Mouse (Mus musculus) MEL (cell line): Measurements from ENCODE around the gene Zc3h10. TPM values are rescaled to one million over a fixed set of nuclear protein-coding genes. Genes with fewer than 3 reads are reported as not detected.

ENCODE experiments used
- DNase-seq: peaks from one replicate; pipeline ENCODE4 v3.0.0; 2011; ENCODE audit warnings: low read depth, low spot score
- H3K27ac ChIP-seq: 2 replicates; pipeline ENCODE4 v1.5.1; 2012; ENCODE audit warnings: low read depth, mild to moderate bottlenecking, control low read depth, low read length, moderate library complexity; ENCODE audit not compliant: control insufficient read depth
- H3K27me3 ChIP-seq, 2 experiments: fragments of 150-350 bp in 1 of 2; sonication (generic) in 1 of 2; 2 replicates each; pipeline ENCODE4 v1.6.1; 2012; ENCODE audit warnings: low read length in 2 of 2, mild to moderate bottlenecking in 2 of 2, improper control_type of control experiment in 1 of 2, moderate library complexity in 1 of 2; ENCODE audit not compliant: insufficient read depth in 2 of 2, control insufficient read depth in 1 of 2
- H3K36me3 ChIP-seq, 2 experiments: 2 replicates each; pipeline ENCODE4 v1.6.1; 2012 to 2014; ENCODE audit warnings: low read length in 2 of 2, improper control_type of control experiment in 1 of 2, inconsistent platforms in 1 of 2, mild to moderate bottlenecking in 1 of 2; ENCODE audit not compliant: insufficient read depth in 2 of 2, control insufficient read depth in 1 of 2
- H3K4me1 ChIP-seq, 2 experiments: fragments of 150-350 bp in 1 of 2; sonication (generic) in 1 of 2; 2 replicates each; pipeline ENCODE4 v1.6.1; 2012; ENCODE audit warnings: low read length in 2 of 2, improper control_type of control experiment in 1 of 2, mild to moderate bottlenecking in 1 of 2; ENCODE audit not compliant: insufficient read depth in 2 of 2, control insufficient read depth in 1 of 2
- H3K4me3 ChIP-seq, 2 experiments: fragments of 150-350 bp in 1 of 2; sonication (generic) in 1 of 2; 2 replicates each; pipeline ENCODE4 v1.5.1; 2012; ENCODE audit warnings: low read depth in 2 of 2, low read length in 2 of 2, mild to moderate bottlenecking in 2 of 2, moderate library complexity in 2 of 2, control low read depth in 1 of 2, improper control_type of control experiment in 1 of 2; ENCODE audit not compliant: control insufficient read depth in 1 of 2, insufficient read depth in 1 of 2
- H3K79me2 ChIP-seq: 2 replicates; pipeline ENCODE4 v1.6.1; 2012; ENCODE audit warnings: mild to moderate bottlenecking, low read length, moderate library complexity; ENCODE audit not compliant: control insufficient read depth, poor library complexity, insufficient read depth
- H3K9ac ChIP-seq: 2 replicates; pipeline ENCODE4 v1.6.1; 2012; ENCODE audit warnings: low read depth, mild to moderate bottlenecking, control low read depth, low read length, moderate library complexity; ENCODE audit not compliant: control insufficient read depth, poor library complexity, severe bottlenecking
- H3K9me3 ChIP-seq: fragments of 150-350 bp; sonication (generic); replicated peaks from 2 replicates; pipeline ENCODE4 v1.6.1; 2012; ENCODE audit warnings: mild to moderate bottlenecking, low read length, improper control_type of control experiment, moderate library complexity; ENCODE audit not compliant: insufficient read depth
- CHD1 ChIP-seq: IDR thresholded peaks from 2 replicates; pipeline ENCODE4 v1.6.1; 2012; ENCODE audit warnings: low read depth, mild to moderate bottlenecking, inconsistent platforms, low read length, improper control_type of control experiment
- CTCF ChIP-seq, 3 experiments: IDR thresholded peaks in 2 of 3; conservative IDR thresholded peaks in 1 of 3; 2 replicates each; pipeline ENCODE4 v1.5.1; 2011 to 2012; ENCODE audit warnings: low read length in 3 of 3, low read depth in 2 of 3, mild to moderate bottlenecking in 2 of 3, improper control_type of control experiment in 1 of 3, inconsistent platforms in 1 of 3, mixed read lengths in 1 of 3, moderate library complexity in 1 of 3; ENCODE audit not compliant: control insufficient read depth in 1 of 3, insufficient read depth in 1 of 3, poor library complexity in 1 of 3, severe bottlenecking in 1 of 3
- EP300 ChIP-seq, 2 experiments: IDR thresholded peaks; 2 replicates each; pipeline ENCODE4 v1.6.1; 2011; ENCODE audit warnings: improper control_type of control experiment in 2 of 2, low read length in 2 of 2, low read depth in 1 of 2, mild to moderate bottlenecking in 1 of 2
- ETS1 ChIP-seq: IDR thresholded peaks from 2 replicates; pipeline ENCODE4 v1.6.1; 2012; ENCODE audit warnings: low read depth, mild to moderate bottlenecking, inconsistent platforms, low read length, improper control_type of control experiment, moderate library complexity
- HCFC1 ChIP-seq: IDR thresholded peaks from 2 replicates; pipeline ENCODE4 v1.6.1; 2012; ENCODE audit warnings: low read depth, mild to moderate bottlenecking, inconsistent platforms, low read length, improper control_type of control experiment, moderate library complexity
- JUND ChIP-seq: IDR thresholded peaks from 2 replicates; pipeline ENCODE4 v1.6.1; 2011; ENCODE audit warnings: low read depth, mild to moderate bottlenecking, improper control_type of control experiment, low read length
- MAX ChIP-seq: IDR thresholded peaks from 2 replicates; pipeline ENCODE4 v1.6.1; 2011; ENCODE audit warnings: low read length, improper control_type of control experiment
- MAZ ChIP-seq: IDR thresholded peaks from 2 replicates; pipeline ENCODE4 v1.6.1; 2012; ENCODE audit warnings: low read depth, mild to moderate bottlenecking, inconsistent platforms, low read length, improper control_type of control experiment
- MYC ChIP-seq: IDR thresholded peaks from 2 replicates; pipeline ENCODE4 v1.6.1; 2011; ENCODE audit warnings: low read depth, mild to moderate bottlenecking, low read length, improper control_type of control experiment, moderate library complexity
- POLR2A ChIP-seq, 2 experiments: IDR thresholded peaks; 2 replicates each; pipeline ENCODE4 v1.6.1; 2011 to 2012; ENCODE audit warnings: low read length in 2 of 2, mild to moderate bottlenecking in 2 of 2, control low read depth in 1 of 2, improper control_type of control experiment in 1 of 2, low read depth in 1 of 2, moderate library complexity in 1 of 2; ENCODE audit not compliant: control insufficient read depth in 1 of 2, insufficient read depth in 1 of 2, poor library complexity in 1 of 2
- POLR2AphosphoS5 ChIP-seq: IDR thresholded peaks from 2 replicates; pipeline ENCODE4 v1.6.1; 2012; ENCODE audit warnings: low read depth, borderline replicate concordance, mild to moderate bottlenecking, inconsistent platforms, low read length, moderate library complexity, mixed read lengths
- RCOR1 ChIP-seq: IDR thresholded peaks from 2 replicates; pipeline ENCODE4 v1.6.1; 2012; ENCODE audit warnings: low read depth, mild to moderate bottlenecking, inconsistent platforms, low read length, improper control_type of control experiment
- SIN3A ChIP-seq: IDR thresholded peaks from 2 replicates; pipeline ENCODE4 v1.6.1; 2012; ENCODE audit warnings: low read length, improper control_type of control experiment, inconsistent platforms
- SMC3 ChIP-seq: IDR thresholded peaks from 2 replicates; pipeline ENCODE4 v1.6.1; 2011; ENCODE audit warnings: low read depth, low read length, improper control_type of control experiment
- TCF12 ChIP-seq: IDR thresholded peaks from 2 replicates; pipeline ENCODE4 v1.6.1; 2014; ENCODE audit warnings: low read depth, mild to moderate bottlenecking, inconsistent platforms, low read length, improper control_type of control experiment, moderate library complexity
- UBTF ChIP-seq: IDR thresholded peaks from 2 replicates; pipeline ENCODE4 v1.6.1; 2012; ENCODE audit warnings: low read depth, mild to moderate bottlenecking, inconsistent platforms, low read length, improper control_type of control experiment, moderate library complexity, borderline replicate concordance; ENCODE audit not compliant: insufficient read depth
- USF2 ChIP-seq, 2 experiments: IDR thresholded peaks; 2 replicates each; pipeline ENCODE4 v1.6.1; 2011 to 2012; ENCODE audit warnings: improper control_type of control experiment in 2 of 2, low read length in 2 of 2, borderline replicate concordance in 1 of 2, inconsistent platforms in 1 of 2, low read depth in 1 of 2, mild to moderate bottlenecking in 1 of 2; ENCODE audit not compliant: insufficient read depth in 1 of 2
- ZNF384 ChIP-seq: IDR thresholded peaks from 2 replicates; pipeline ENCODE4 v1.6.1; 2012; ENCODE audit warnings: low read depth, mild to moderate bottlenecking, inconsistent platforms, low read length, improper control_type of control experiment
- polyA plus RNA-seq, 2 experiments: library from polyadenylated mRNA; stranded (reverse) in 1 of 2; unstranded in 1 of 2; fragments of >175 nt in 1 of 2; fragments of >200 nt in 1 of 2; gene quantifications; 2 replicates each; pipeline versions ENCODE4 v1.2.1 to v1.2.4; 2012; ENCODE audit warnings: low replicate concordance in 2 of 2, low read depth in 1 of 2; ENCODE audit not compliant: insufficient read length in 2 of 2, insufficient read depth in 1 of 2, missing spikeins in 1 of 2
- total RNA-seq: library from RNA; depleted of rRNA; stranded (reverse); fragments of 300-350 nt; gene quantifications from 2 replicates; pipeline ENCODE4 v1.2.3, GENCODE M21; 2012

The Zc3h10 gene
- total and polyA plus RNA-seq, 3 experiments: 14.6 to 17.3 TPM; not detected in 1

DNA sequence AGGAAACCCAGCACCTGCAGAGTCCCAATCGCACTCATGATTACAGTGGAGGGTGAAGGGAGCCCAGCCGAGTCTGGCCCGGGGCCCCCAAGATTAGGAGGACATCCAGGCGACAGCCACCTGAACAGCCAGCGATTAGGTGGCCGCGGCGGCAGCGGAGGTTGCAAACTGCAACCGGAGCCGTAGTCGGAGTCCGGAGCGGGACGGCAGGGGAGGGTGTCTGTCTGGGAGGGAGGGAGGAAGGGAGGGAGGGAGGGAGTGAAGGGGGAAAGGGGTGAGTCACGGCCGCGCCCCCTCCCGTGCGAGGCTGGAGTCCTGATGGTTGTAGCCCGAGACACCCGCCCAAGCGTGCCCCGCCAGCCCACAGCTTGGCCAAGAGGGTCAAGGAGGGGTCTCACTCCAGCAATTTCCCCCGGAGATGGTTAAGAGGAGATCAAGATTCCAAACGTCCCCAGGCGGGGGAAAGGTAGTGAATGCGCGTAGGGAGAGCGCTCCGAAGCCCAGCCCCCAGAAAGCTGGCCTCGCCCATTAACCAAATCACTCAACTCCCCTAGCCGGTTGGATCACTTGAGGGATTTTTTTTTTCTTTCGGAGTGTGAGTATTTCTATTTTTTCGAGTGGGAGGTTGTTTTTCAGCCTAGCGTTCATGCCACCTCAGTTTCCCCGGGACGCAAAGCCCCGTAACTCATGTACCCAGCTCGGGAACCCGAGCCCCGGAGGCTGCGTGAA is 42.1 kb upstream of the Zc3h10 start, which contains the start of gene Erbb3:
Gene Erbb3, minus strand, starts transcription at position 189 of the 729 bp plus-strand sequence.
- peaks cover 0 to 18% of the 10 kb centered on the region in 2 experiments; a peak in 2 of 4 replicates for H3K36me3 ChIP-seq
- peak; percentile 68 for DNase-seq
- peaks cover 2% of the 10 kb centered on the region in 2 experiments for H3K27me3 ChIP-seq
- H3K27ac ChIP-seq: no peak within 1 kb of the TSS
- peak within 1 kb of the TSS; percentile 67 to 97 for H3K4me3 ChIP-seq
- H3K4me1 ChIP-seq: peaks cover 12 to 23% of the 10 kb centered on the region in 2 experiments
- TF ChIP-seq SMC3 (no peak), UBTF (no peak), SIN3A (no peak), ZNF384 (peak; percentile 54; the same call in 1 of the 2 replicates), MAX (no peak), JUND (no peak), CTCF (IDR thresholded peaks at IDR 0.05 in 2 of 3, conservative IDR thresholded peaks at IDR 0.05 in 1 of 3; ENCODE audit: control insufficient read depth in 1 of 3, insufficient read depth in 1 of 3, low read depth in 2 of 3, low read length in 3 of 3, poor library complexity in 1 of 3, severe bottlenecking in 1 of 3) (no peak), POLR2A (IDR thresholded peaks at IDR 0.05; ENCODE audit: control insufficient read depth in 1 of 2, insufficient read depth in 1 of 2, low read depth in 1 of 2, low read length in 2 of 2, poor library complexity in 1 of 2) (no peak; a peak in 1 of 4 replicates), ETS1 (no peak), MYC (no peak), MAZ (no peak), RCOR1 (no peak), EP300 (IDR thresholded peaks at IDR 0.05; ENCODE audit: low read depth in 1 of 2, low read length in 2 of 2) (no peak), HCFC1 (peak; percentile 3; the same call in 1 of the 2 replicates), USF2 (IDR thresholded peaks at IDR 0.05; ENCODE audit: borderline replicate concordance in 1 of 2, insufficient read depth in 1 of 2, low read depth in 1 of 2, low read length in 2 of 2) (no peak), TCF12 (no peak), CHD1 (no peak), POLR2AphosphoS5 (no peak)
- H3K9ac ChIP-seq: peak within 1 kb of the TSS; percentile 54
- H3K9me3 ChIP-seq: no peaks in the 10 kb centered on the region
- H3K79me2 ChIP-seq: no peaks in the 10 kb centered on the region
